In the genomic region with DNA sequence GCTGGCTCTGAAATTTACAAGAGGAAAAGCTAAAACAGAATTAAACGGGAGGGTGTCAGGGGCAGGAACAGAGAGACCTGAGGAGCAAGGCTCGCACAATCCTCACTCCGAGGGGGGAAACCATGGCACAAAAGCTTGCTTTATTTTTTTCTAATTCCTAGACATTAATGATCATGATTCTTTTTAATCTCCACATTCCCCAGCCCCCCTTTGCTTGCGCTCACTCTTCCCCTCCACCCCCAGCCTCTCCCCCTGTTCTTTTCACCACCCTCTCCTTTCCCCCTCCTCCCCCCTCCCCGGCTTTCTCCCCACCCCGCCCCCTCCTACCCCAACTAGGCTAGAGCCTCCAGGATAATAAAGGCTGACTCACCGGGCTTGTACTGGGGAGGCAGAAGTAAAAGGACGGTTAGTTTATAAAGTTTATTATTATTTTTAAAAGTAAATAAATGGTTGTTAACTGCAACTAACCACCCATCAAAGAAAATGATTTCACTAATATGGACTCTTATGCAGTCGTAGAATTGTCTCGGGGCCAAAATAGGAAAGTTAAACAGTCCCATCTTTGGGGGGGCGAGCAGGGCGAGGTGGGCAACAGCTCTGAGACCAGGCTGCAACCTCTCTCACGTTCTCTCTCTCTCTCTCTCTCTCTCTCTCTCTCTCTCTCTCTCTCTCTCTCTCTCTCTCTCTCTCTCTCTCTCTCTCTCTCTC, we compare ENCODE assay signal across 8 mouse cellular contexts.
DNase-seq lines count a peak whose midpoint lies in the region; ATAC-seq lines count a peak whose summit lies in the region.

No protein-coding gene starts in this region.

- intact Hi-C loops in left cerebral cortex, postnatal 4 days (cut with DNase I), result loop anchor here (2.0 to 10.0 kb wide), 7 partner anchors 140 to 1594 kb away; a partner anchor contains a TSS
- intact Hi-C loops in left cerebral cortex, postnatal 36 days (cut with DNase I), result loop anchor here (2.0 to 10.0 kb wide), 3 partner anchors 316 to 882 kb away; no protein-coding TSS in a partner anchor

- peak overlapping the region; percentile 94 for H3K27ac ChIP-seq in forebrain, embryonic 12.5 days
- 0 out of 2 replicates have a peak overlapping the region, but pooled peaks have one; percentile 32 for H3K27ac ChIP-seq in liver, embryonic 12.5 days
- peak overlapping the region; percentile 95 for H3K27ac ChIP-seq in stomach, embryonic 15.5 days

- peak overlapping the region; percentile 76 for H3K4me2 ChIP-seq in forebrain, embryonic 12.5 days
- peak overlapping the region; percentile 79 for H3K4me2 ChIP-seq in liver, embryonic 12.5 days
- peak overlapping the region; percentile 86 for H3K4me2 ChIP-seq in stomach, embryonic 15.5 days

- 4% methylated on average over 13 of the region's 13 CpGs for WGBS in forebrain, embryonic 12.5 days
- 0% methylated on average over 13 of the region's 13 CpGs for WGBS in liver, embryonic 12.5 days (ENCODE audit: insufficient replicate concordance)
- 2% methylated on average over 13 of the region's 13 CpGs for WGBS in stomach, embryonic 15.5 days

- peak; percentile 50 for DNase-seq in left cerebral cortex, postnatal 4 days
- DNase-seq in left cerebral cortex, postnatal 36 days (ENCODE audit: low spot score in 2 of 2), result no peak
- no peak for DNase-seq in right cerebral cortex, postnatal 36 days (ENCODE audit: low spot score in 2 of 2)
- DNase-seq in T-cell, adult 2 months (ENCODE audit: low spot score), result no peak
- DNase-seq in cerebellum, adult 11-12 months, result no peak

- peak; percentile 36; the same call in 1 of the 2 replicates for ATAC-seq in forebrain, embryonic 12.5 days (ENCODE audit: low FRiP score)
- ATAC-seq in liver, embryonic 12.5 days, result 0 out of 2 replicates have a peak, but pooled peaks have one; percentile 41
- ATAC-seq in stomach, embryonic 15.5 days (ENCODE audit: insufficient read depth, low FRiP score, low read depth), result no peak; the same call in 1 of the 2 replicates

- H3K4me1 ChIP-seq in forebrain, embryonic 12.5 days, result peaks cover 71% of the 10 kb centered on the region
- peaks cover 36% of the 10 kb centered on the region for H3K4me1 ChIP-seq in liver, embryonic 12.5 days
- H3K4me1 ChIP-seq in stomach, embryonic 15.5 days, result peaks cover 18% of the 10 kb centered on the region

- peak overlapping the region; percentile 47 for H3K4me3 ChIP-seq in forebrain, embryonic 12.5 days (replicated peaks)
- peak overlapping the region; percentile 60 for H3K4me3 ChIP-seq in liver, embryonic 12.5 days
- H3K4me3 ChIP-seq in stomach, embryonic 15.5 days (replicated peaks), result peak overlapping the region; percentile 47; the same call in 1 of the 2 replicates

- H3K9me3 ChIP-seq in forebrain, embryonic 12.5 days, result no peaks in the 10 kb centered on the region
- H3K9me3 ChIP-seq in liver, embryonic 12.5 days (replicated peaks), result no peaks in the 10 kb centered on the region
- H3K9me3 ChIP-seq in stomach, embryonic 15.5 days, result no peaks in the 10 kb centered on the region

- no peak overlapping the region for H3K9ac ChIP-seq in forebrain, embryonic 12.5 days
- H3K9ac ChIP-seq in liver, embryonic 12.5 days, result peak overlapping the region; percentile 50
- no peak overlapping the region for H3K9ac ChIP-seq in stomach, embryonic 15.5 days

- H3K27me3 ChIP-seq in forebrain, embryonic 12.5 days, result peaks cover 35% of the 10 kb centered on the region
- H3K27me3 ChIP-seq in liver, embryonic 12.5 days (replicated peaks), result peaks cover 42% of the 10 kb centered on the region
- no peaks in the 10 kb centered on the region for H3K27me3 ChIP-seq in stomach, embryonic 15.5 days (replicated peaks)

- no peaks in the 10 kb centered on the region for H3K36me3 ChIP-seq in forebrain, embryonic 12.5 days (replicated peaks)
- peaks cover 3% of the 10 kb centered on the region; the same call in 1 of the 2 replicates for H3K36me3 ChIP-seq in liver, embryonic 12.5 days
- no peaks in the 10 kb centered on the region for H3K36me3 ChIP-seq in stomach, embryonic 15.5 days

Comparison
In these comparisons a context has a peak if more than half of its experiments do, and no peak if none do; other contexts are left out.
1. H3K27ac ChIP-seq: peak in every context shown above with its lines; median percentile 95 in stomach, embryonic 15.5 days; 94 in forebrain, embryonic 12.5 days; 32 in liver, embryonic 12.5 days.